Mouse (Mus musculus): ENCODE results near the gene Olfr1469. TPM values are rescaled to one million over a fixed set of nuclear protein-coding genes. Genes with fewer than 3 reads are reported as not detected.
"Not testable (repeated sequence)": the region's sequence is repeated elsewhere in the genome, so short reads cannot be mapped to it uniquely, and the experiment has no call there.

Olfr1469 gene
- not detected in 2 replicates for polyA plus RNA-seq (2016; fragmentation: Nextera tagmentation; extraction: Ambion mirVana)

GRCm38 (mm10) chr19:13407549-13407948, at the start of gene Olfr1469:
Olfr1469 (plus strand) TSS chr19:13407849.
- no peaks in the 10 kb centered on the region for H3K27me3 ChIP-seq (ENCODE audit: insufficient read depth, poor library complexity, severe bottlenecking)
- H3K36me3 ChIP-seq, result no peaks in the 10 kb centered on the region
- H3K4me3 ChIP-seq, result no peak within 1 kb of the TSS
- H3K27ac ChIP-seq, result no peak within 1 kb of the TSS
- DNase-seq (ENCODE audit: low spot score), result no peak
- 69% methylated on average over 2 of the region's 2 CpGs for WGBS
- no peaks in the 10 kb centered on the region for H3K4me1 ChIP-seq
- no peaks in the 10 kb centered on the region for H3K9me3 ChIP-seq

GRCm38 (mm10) chr19:13361936-13362335, 45.7 kb upstream of the Olfr1469 start, which contains the start of gene Olfr1467:
Olfr1467 (plus strand) TSS chr19:13362236.
- H3K9me3 ChIP-seq, result peaks cover 8% of the 10 kb centered on the region; the same call in 1 of the 2 replicates
- WGBS, result 71% methylated on average over 2 of the region's 2 CpGs
- no peaks in the 10 kb centered on the region for H3K27me3 ChIP-seq (ENCODE audit: insufficient read depth, poor library complexity, severe bottlenecking)
- H3K4me1 ChIP-seq, result no peaks in the 10 kb centered on the region
- no peak within 1 kb of the TSS for H3K27ac ChIP-seq
- H3K36me3 ChIP-seq, result no peaks in the 10 kb centered on the region
- DNase-seq (ENCODE audit: low spot score), result no peak
- H3K4me3 ChIP-seq, result no peak within 1 kb of the TSS

DNA sequence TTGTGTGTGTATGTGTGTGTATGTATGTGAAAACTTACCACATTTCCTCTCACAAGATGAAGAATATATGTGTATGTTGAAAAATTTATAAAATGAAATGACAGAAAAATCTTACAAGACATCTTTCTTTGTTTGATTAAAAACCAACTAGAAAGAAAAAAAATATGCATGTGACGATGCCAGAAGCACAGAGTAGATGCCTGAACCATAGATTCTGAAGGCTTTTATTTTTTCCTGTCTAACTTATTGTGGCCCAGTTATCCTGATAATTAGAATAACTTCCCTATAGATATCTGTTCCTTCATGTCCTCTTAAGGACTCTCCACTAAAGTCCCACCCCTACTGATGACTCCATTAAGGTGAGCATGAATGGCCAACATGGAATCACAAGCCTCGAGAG, 35.5 kb downstream of the Olfr1469 start, which contains the start of gene Olfr1471:
TSS of gene Olfr1471 (plus strand) at position 301 of the 400 bp plus-strand sequence.
- not testable (repeated sequence) for DNase-seq (ENCODE audit: low spot score); H3K9me3 ChIP-seq; H3K27me3 ChIP-seq (ENCODE audit: insufficient read depth, poor library complexity, severe bottlenecking); H3K4me1 ChIP-seq; H3K4me3 ChIP-seq; H3K27ac ChIP-seq; H3K36me3 ChIP-seq
- 75% methylated on average over 2 of the region's 2 CpGs for WGBS

- no peak for DNase-seq (ENCODE audit: low spot score)
- Histone ChIP-seq H3K4me3 (no peak within 1 kb of the TSS), H3K9me3 (peaks cover 3% of the 10 kb centered on the region; the same call in 1 of the 2 replicates), H3K27me3 (ENCODE audit: insufficient read depth, poor library complexity, severe bottlenecking) (no peaks in the 10 kb centered on the region), H3K27ac (no peak within 1 kb of the TSS), H3K4me1 (no peaks in the 10 kb centered on the region), H3K36me3 (no peaks in the 10 kb centered on the region)
- WGBS, result 73% methylated on average over 1 of the region's 1 CpGs
Measured at GRCm38 (mm10) chr19:13455986-13456385, 48.3 kb downstream of the Olfr1469 start, which contains the start of gene Olfr1472. Olfr1472 (minus strand) TSS chr19:13456086.

Other genes with a start within 250 kb of the Olfr1469 start
- gene Olfr1461, start 244.8 kb upstream of the Olfr1469 start, polyA plus RNA-seq (2016; fragmentation: Nextera tagmentation; extraction: Ambion mirVana), result not detected in 2 replicates
- not detected in 2 replicates for gene Olfr1462, start 222.1 kb upstream of the Olfr1469 start, polyA plus RNA-seq (2016; fragmentation: Nextera tagmentation; extraction: Ambion mirVana)
- gene Olfr1463, start 176.5 kb upstream of the Olfr1469 start, polyA plus RNA-seq (2016; fragmentation: Nextera tagmentation; extraction: Ambion mirVana), result not detected in 2 replicates
- not detected in 2 replicates for gene Olfr1465, start 92.3 kb upstream of the Olfr1469 start, polyA plus RNA-seq (2016; fragmentation: Nextera tagmentation; extraction: Ambion mirVana)
- not detected in 2 replicates for gene Olfr1466, start 69.0 kb upstream of the Olfr1469 start, polyA plus RNA-seq (2016; fragmentation: Nextera tagmentation; extraction: Ambion mirVana)
- not detected in 2 replicates for gene Olfr1467, start 45.6 kb upstream of the Olfr1469 start, polyA plus RNA-seq (2016; fragmentation: Nextera tagmentation; extraction: Ambion mirVana)
- gene Olfr1471, start 35.6 kb downstream of the Olfr1469 start, polyA plus RNA-seq (2016; fragmentation: Nextera tagmentation; extraction: Ambion mirVana), result not detected in 2 replicates
- gene Olfr1472, start 48.2 kb downstream of the Olfr1469 start, polyA plus RNA-seq (2016; fragmentation: Nextera tagmentation; extraction: Ambion mirVana), result not detected in 2 replicates
- gene Olfr1474, start 61.7 kb downstream of the Olfr1469 start, polyA plus RNA-seq (2016; fragmentation: Nextera tagmentation; extraction: Ambion mirVana), result not detected in 2 replicates
- gene Olfr1475, start 72.3 kb downstream of the Olfr1469 start, polyA plus RNA-seq (2016; fragmentation: Nextera tagmentation; extraction: Ambion mirVana), result not detected in 2 replicates
- gene Olfr1477, start 92.7 kb downstream of the Olfr1469 start, polyA plus RNA-seq (2016; fragmentation: Nextera tagmentation; extraction: Ambion mirVana), result not detected in 2 replicates
- gene Olfr1480, start 120.1 kb downstream of the Olfr1469 start, polyA plus RNA-seq (2016; fragmentation: Nextera tagmentation; extraction: Ambion mirVana), result not detected in 2 replicates
- not detected in 2 replicates for gene Olfr1484, start 175.7 kb downstream of the Olfr1469 start, polyA plus RNA-seq (2016; fragmentation: Nextera tagmentation; extraction: Ambion mirVana)
- not detected in 2 replicates for gene Olfr1487, start 209.5 kb downstream of the Olfr1469 start, polyA plus RNA-seq (2016; fragmentation: Nextera tagmentation; extraction: Ambion mirVana)
- not detected in 2 replicates for gene Olfr1489, start 223.8 kb downstream of the Olfr1469 start, polyA plus RNA-seq (2016; fragmentation: Nextera tagmentation; extraction: Ambion mirVana)
- not detected in 2 replicates for gene Olfr1490, start 243.2 kb downstream of the Olfr1469 start, polyA plus RNA-seq (2016; fragmentation: Nextera tagmentation; extraction: Ambion mirVana)